ENCODE assay signal across 25 mouse cellular contexts in the genomic region with DNA sequence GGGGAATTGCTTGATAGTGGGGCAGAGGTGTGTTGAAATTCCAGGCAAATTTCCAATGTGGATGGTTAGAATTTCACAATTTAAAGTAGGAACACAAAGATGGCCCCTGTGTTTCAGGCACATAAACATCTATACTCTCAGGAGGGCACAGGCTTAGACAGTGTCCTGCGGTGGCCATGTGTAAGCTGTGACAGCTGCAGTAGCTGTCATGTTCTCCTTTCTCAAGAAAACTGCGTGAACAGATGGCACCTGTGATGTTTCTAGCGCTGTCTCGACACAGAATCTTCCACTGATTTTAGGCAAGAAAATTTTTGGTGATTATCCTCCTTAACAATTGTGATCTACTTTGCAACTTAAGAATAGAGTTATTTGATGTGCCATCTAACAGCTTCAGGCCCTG.
"Had no signal": no experiment of that assay in that cellular context is flagged by ENCODE, and none has a peak within 500 bp of the region (broad histone marks: within the 10 kb centered on the region; RNA-seq: fewer than 3 reads in every experiment).

No protein-coding gene starts in this region.

- H3K27me3 ChIP-seq: limb, embryonic 15.5 days had no signal

- H3K4me2 ChIP-seq: heart, embryonic 11.5 days; heart, embryonic 13.5 days; heart, embryonic 15.5 days; hindbrain, embryonic 13.5 days; hindbrain, embryonic 15.5 days; kidney, embryonic 15.5 days; limb, embryonic 13.5 days; limb, embryonic 15.5 days had no signal

- H3K9ac ChIP-seq: heart, embryonic 13.5 days; heart, embryonic 15.5 days; hindbrain, embryonic 13.5 days; hindbrain, embryonic 15.5 days; kidney, embryonic 15.5 days; limb, embryonic 13.5 days; limb, embryonic 15.5 days had no signal

- ATAC-seq: hindbrain, postnatal 0 days; intestine, embryonic 16.5 days had no signal

- H3K27ac ChIP-seq: heart, adult 2 months; heart, embryonic 13.5 days; heart, embryonic 15.5 days; hindbrain, embryonic 13.5 days; hindbrain, embryonic 15.5 days; hindbrain, postnatal 0 days; kidney, embryonic 15.5 days; kidney, postnatal 0 days; limb, embryonic 13.5 days; limb, embryonic 15.5 days had no signal

- DNase-seq: gastrocnemius, postnatal 14 days; gastrocnemius, postnatal 36 days; heart, adult 11 months; heart, adult 2 months; heart, postnatal 14 days; heart, postnatal 36 days; kidney, adult 11 months; kidney, adult 2 months; kidney, adult 9 months; kidney, postnatal 14 days; kidney, postnatal 36 days; layer of hippocampus, adult 9-11 months; layer of hippocampus, postnatal 36 days; left cerebral cortex, postnatal 4 days had no signal

- H3K9me3 ChIP-seq: heart, embryonic 13.5 days; heart, embryonic 15.5 days; hindbrain, embryonic 13.5 days; hindbrain, embryonic 15.5 days; kidney, embryonic 15.5 days; limb, embryonic 13.5 days; limb, embryonic 15.5 days had no signal

- H3K36me3 ChIP-seq: heart, embryonic 13.5 days; heart, embryonic 15.5 days; hindbrain, embryonic 13.5 days; hindbrain, embryonic 15.5 days; kidney, embryonic 15.5 days; limb, embryonic 13.5 days; limb, embryonic 15.5 days had no signal

- H3K4me3 ChIP-seq: heart, adult 2 months; heart, embryonic 13.5 days; heart, embryonic 15.5 days; hindbrain, embryonic 13.5 days; hindbrain, embryonic 15.5 days; kidney, embryonic 15.5 days; limb, embryonic 13.5 days; limb, embryonic 15.5 days had no signal
